Mouse (Mus musculus): ENCODE data around the gene Oxct2a. TPM values are rescaled to one million over a fixed set of nuclear protein-coding genes. Genes with fewer than 3 reads are reported as not detected.
A peak's percentile ranks its signal among the peaks of the same experiment; 100 is the strongest.

The Oxct2a gene
- not detected in 2 replicates for polyA plus RNA-seq (2015; fragmentation: Nextera tagmentation; extraction: Ambion mirVana)

- H3K9me3 ChIP-seq (replicated peaks), result no peaks in the 10 kb centered on the region
- ATAC-seq (replicated peaks; ENCODE audit: low FRiP score), result peak; percentile 41; the same call in 1 of the 2 replicates
- H3K4me2 ChIP-seq, result peak within 1 kb of the TSS; percentile 67
- peaks cover 24% of the 10 kb centered on the region for H3K27me3 ChIP-seq
- H3K9ac ChIP-seq, result no peak within 1 kb of the TSS
- H3K27ac ChIP-seq, result no peak within 1 kb of the TSS
- WGBS, result 16% methylated on average over 12 of the region's 13 CpGs
- H3K4me3 ChIP-seq (replicated peaks), result peak within 1 kb of the TSS; percentile 36
- no peaks in the 10 kb centered on the region for H3K36me3 ChIP-seq
- H3K4me1 ChIP-seq, result peaks cover 8% of the 10 kb centered on the region
These were observed at the start of gene Oxct2a for GRCm38 (mm10) chr4:123323534-123323933. Oxct2a (minus strand) TSS chr4:123323634.

DNA sequence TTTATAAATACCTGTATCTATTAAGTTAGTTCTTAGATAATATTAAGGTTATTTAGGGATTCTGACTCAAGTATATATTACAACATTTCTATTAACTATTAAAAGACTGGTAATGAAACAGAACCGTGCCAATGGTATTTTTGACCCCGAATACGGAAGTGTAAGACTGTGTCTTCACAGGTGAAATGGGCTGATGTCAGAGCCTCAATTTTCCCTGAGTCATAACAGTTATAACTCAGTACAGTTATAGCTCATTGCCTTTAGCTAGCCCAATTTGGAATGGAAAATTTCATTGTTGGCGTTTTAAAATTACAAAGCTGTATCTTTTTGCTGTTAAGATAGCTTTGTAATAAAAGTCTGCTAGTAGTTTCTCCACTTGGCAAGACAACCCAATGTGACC lies 40.1 kb upstream of the Oxct2a start:
- H3K4me1 ChIP-seq, result no peaks in the 10 kb centered on the region
- no peaks in the 10 kb centered on the region for H3K9me3 ChIP-seq (replicated peaks)
- no peak overlapping the region for H3K9ac ChIP-seq
- peaks cover 94% of the 10 kb centered on the region for H3K36me3 ChIP-seq
- H3K27ac ChIP-seq, result no peak overlapping the region
- H3K4me2 ChIP-seq, result no peak overlapping the region
- H3K27me3 ChIP-seq, result no peaks in the 10 kb centered on the region
- no peak overlapping the region for H3K4me3 ChIP-seq (replicated peaks)
- no peak for ATAC-seq (replicated peaks; ENCODE audit: low FRiP score)
- 95% methylated on average over 4 of the region's 4 CpGs for WGBS

- 92% methylated on average over 12 of the region's 12 CpGs for WGBS
- no peaks in the 10 kb centered on the region for H3K9me3 ChIP-seq (replicated peaks)
- no peaks in the 10 kb centered on the region for H3K4me1 ChIP-seq
- H3K4me2 ChIP-seq, result no peak overlapping the region
- no peak overlapping the region for H3K9ac ChIP-seq
- H3K27me3 ChIP-seq, result no peaks in the 10 kb centered on the region
- H3K4me3 ChIP-seq (replicated peaks), result no peak overlapping the region
- H3K36me3 ChIP-seq, result peaks cover 90% of the 10 kb centered on the region
- no peak for ATAC-seq (replicated peaks; ENCODE audit: low FRiP score)
- H3K27ac ChIP-seq, result no peak overlapping the region
These were observed 37.3 kb upstream of the Oxct2a start for GRCm38 (mm10) chr4:123360771-123361170.

DNA sequence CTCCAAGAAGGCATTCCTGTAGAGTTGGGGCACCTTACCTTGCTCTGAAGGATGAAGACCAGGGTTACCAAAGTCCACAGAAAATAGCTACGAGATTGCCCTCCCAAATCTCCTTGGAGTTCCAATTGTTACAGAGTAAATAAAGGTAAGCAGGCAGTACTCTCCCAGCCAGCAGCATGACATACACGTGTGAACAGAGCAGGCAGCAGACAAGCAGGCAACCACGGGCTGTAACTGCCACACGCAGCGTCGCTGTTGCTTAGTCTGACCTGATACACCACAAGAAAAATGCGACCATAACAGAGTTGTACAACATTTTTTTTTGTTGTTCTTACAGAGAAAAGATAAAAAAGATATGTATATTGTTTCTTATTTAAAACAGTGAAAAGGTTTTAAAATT lies 35.2 kb upstream of the Oxct2a start:
- no peak for ATAC-seq (replicated peaks; ENCODE audit: low FRiP score)
- H3K36me3 ChIP-seq, result peaks cover 90% of the 10 kb centered on the region
- H3K9me3 ChIP-seq (replicated peaks), result no peaks in the 10 kb centered on the region
- no peak overlapping the region for H3K27ac ChIP-seq
- H3K27me3 ChIP-seq, result no peaks in the 10 kb centered on the region
- no peak overlapping the region for H3K4me2 ChIP-seq
- no peak overlapping the region for H3K4me3 ChIP-seq (replicated peaks)
- WGBS, result 94% methylated on average over 7 of the region's 7 CpGs
- H3K9ac ChIP-seq, result no peak overlapping the region
- H3K4me1 ChIP-seq, result no peaks in the 10 kb centered on the region

DNA sequence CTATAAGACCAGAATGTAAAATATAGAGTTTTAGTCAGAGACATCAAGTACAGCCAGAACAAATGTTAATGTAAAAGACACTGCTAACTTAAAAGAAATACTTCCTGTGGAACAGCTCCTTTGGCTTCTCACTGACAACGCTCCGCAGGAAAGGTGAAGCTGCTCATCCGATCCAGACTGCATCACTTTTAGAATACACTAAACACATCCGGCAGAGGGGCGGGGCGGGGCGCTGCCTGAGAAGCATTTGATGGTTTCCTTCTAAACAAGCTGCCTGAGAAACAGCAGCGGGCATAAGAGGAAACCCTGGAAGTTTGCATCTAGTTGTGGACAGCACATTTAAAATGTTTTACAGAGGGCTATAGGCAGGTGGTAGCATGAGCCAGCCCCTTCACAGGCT lies 32.5 kb upstream of the Oxct2a start:
- no peaks in the 10 kb centered on the region for H3K4me1 ChIP-seq
- H3K27ac ChIP-seq, result no peak overlapping the region
- no peak for ATAC-seq (replicated peaks; ENCODE audit: low FRiP score)
- 88% methylated on average over 8 of the region's 8 CpGs for WGBS
- H3K36me3 ChIP-seq, result peaks cover 89% of the 10 kb centered on the region
- no peaks in the 10 kb centered on the region for H3K9me3 ChIP-seq (replicated peaks)
- H3K27me3 ChIP-seq, result no peaks in the 10 kb centered on the region
- H3K4me2 ChIP-seq, result no peak overlapping the region
- H3K9ac ChIP-seq, result no peak overlapping the region
- H3K4me3 ChIP-seq (replicated peaks), result no peak overlapping the region

GRCm38 (mm10) chr4:123353271-123353877 lies 29.9 kb upstream of the Oxct2a start:
- Histone ChIP-seq H3K4me3 (replicated peaks) (no peak overlapping the region), H3K36me3 (peaks cover 93% of the 10 kb centered on the region), H3K27me3 (no peaks in the 10 kb centered on the region), H3K4me2 (no peak overlapping the region), H3K27ac (no peak overlapping the region), H3K4me1 (no peaks in the 10 kb centered on the region), H3K9me3 (replicated peaks) (no peaks in the 10 kb centered on the region), H3K9ac (no peak overlapping the region)
- whole genome bisulfite sequencing, result 92% methylated on average over 8 of the region's 10 CpGs
- ATAC-seq (replicated peaks; ENCODE audit: low FRiP score), result no peak

GRCm38 (mm10) chr4:123343471-123343789 lies 20.0 kb upstream of the Oxct2a start:
- Histone ChIP-seq H3K4me2 (peak overlapping the region; percentile 97), H3K4me1 (peaks cover 17% of the 10 kb centered on the region), H3K27me3 (peaks cover 51% of the 10 kb centered on the region), H3K9me3 (replicated peaks) (no peaks in the 10 kb centered on the region), H3K36me3 (peaks cover 4% of the 10 kb centered on the region), H3K27ac (no peak overlapping the region), H3K9ac (peak overlapping the region; percentile 38; the same call in 1 of the 2 replicates), H3K4me3 (replicated peaks) (peak overlapping the region; percentile 57)
- 5% methylated on average over 6 of the region's 6 CpGs for WGBS
- ATAC-seq (replicated peaks; ENCODE audit: low FRiP score), result no peak

GRCm38 (mm10) chr4:123342642-123343470 lies 19.4 kb upstream of the Oxct2a start, which contains the start of gene Bmp8a:
Bmp8a (minus strand) TSS chr4:123343252.
- Histone ChIP-seq H3K9ac (peak within 1 kb of the TSS; percentile 38), H3K36me3 (no peaks in the 10 kb centered on the region; the same call in 1 of the 2 replicates), H3K4me3 (replicated peaks) (peak within 1 kb of the TSS; percentile 57), H3K4me1 (peaks cover 17% of the 10 kb centered on the region), H3K27me3 (peaks cover 51% of the 10 kb centered on the region), H3K27ac (no peak within 1 kb of the TSS), H3K9me3 (replicated peaks) (no peaks in the 10 kb centered on the region), H3K4me2 (peak within 1 kb of the TSS; percentile 97)
- WGBS, result under 1% methylated on average over 65 of the region's 65 CpGs
- peak; percentile 93 for ATAC-seq (replicated peaks; ENCODE audit: low FRiP score)

DNA sequence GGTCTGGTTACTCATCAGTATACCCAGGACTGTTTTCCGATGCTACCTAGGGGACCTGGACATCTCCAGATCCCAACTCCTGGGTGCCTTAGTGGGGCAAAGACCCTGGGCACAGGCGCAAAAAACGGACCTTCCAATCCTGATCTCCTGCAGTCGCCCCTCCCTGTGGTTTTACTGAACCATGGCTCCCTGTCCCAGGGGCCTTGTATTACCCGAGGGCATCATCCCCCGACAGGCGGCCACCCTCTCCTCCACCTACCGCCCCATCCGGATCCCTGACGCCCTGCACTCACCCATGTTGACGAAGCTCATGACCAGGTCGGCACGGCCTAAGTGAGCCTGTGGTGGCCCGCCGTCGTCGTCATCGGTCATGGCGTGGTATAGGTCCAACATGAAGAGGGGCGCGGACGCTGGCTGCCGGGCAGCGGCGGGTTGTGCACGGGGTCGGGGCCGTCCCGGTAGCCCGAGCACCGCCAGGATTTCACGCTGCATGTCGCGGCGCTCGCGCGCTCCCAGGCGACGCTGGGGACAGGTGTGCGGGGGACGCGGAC lies 18.7 kb upstream of the Oxct2a start:
- Histone ChIP-seq H3K27me3 (peaks cover 51% of the 10 kb centered on the region), H3K4me3 (replicated peaks) (peak overlapping the region; percentile 57), H3K9me3 (replicated peaks) (no peaks in the 10 kb centered on the region), H3K36me3 (no peaks in the 10 kb centered on the region), H3K9ac (peak overlapping the region; percentile 38; the same call in 1 of the 2 replicates), H3K4me1 (peaks cover 17% of the 10 kb centered on the region), H3K27ac (no peak overlapping the region), H3K4me2 (peak overlapping the region; percentile 97)
- ATAC-seq (replicated peaks; ENCODE audit: low FRiP score), result peak; percentile 49
- 2% methylated on average over 43 of the region's 43 CpGs for WGBS

DNA sequence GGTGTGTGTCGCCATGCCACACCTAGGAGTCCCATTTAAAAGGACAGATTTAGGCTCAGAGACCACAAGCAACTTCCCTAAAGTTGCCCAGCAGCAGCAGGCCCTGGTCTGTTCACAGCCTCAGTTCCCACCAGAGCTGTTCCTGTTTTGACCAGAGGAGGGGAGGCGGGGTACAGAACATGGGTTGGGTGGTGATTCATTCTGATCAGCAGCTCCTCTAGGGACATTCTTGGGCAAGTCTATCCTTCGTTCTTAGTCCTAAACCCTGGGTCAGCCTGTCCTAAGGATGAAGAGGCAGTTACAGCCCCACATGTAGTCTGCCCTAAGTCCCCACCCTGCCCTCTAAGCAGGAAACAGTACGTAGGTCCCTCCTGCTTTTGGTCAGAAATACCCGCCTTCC lies 16.8 kb upstream of the Oxct2a start:
- Histone ChIP-seq H3K4me1 (peaks cover 17% of the 10 kb centered on the region), H3K9me3 (replicated peaks) (no peaks in the 10 kb centered on the region), H3K4me3 (replicated peaks) (no peak overlapping the region), H3K27ac (no peak overlapping the region), H3K4me2 (no peak overlapping the region), H3K27me3 (peaks cover 53% of the 10 kb centered on the region), H3K36me3 (no peaks in the 10 kb centered on the region), H3K9ac (no peak overlapping the region)
- WGBS, result 68% methylated on average over 5 of the region's 5 CpGs
- ATAC-seq (replicated peaks; ENCODE audit: low FRiP score), result no peak

DNA sequence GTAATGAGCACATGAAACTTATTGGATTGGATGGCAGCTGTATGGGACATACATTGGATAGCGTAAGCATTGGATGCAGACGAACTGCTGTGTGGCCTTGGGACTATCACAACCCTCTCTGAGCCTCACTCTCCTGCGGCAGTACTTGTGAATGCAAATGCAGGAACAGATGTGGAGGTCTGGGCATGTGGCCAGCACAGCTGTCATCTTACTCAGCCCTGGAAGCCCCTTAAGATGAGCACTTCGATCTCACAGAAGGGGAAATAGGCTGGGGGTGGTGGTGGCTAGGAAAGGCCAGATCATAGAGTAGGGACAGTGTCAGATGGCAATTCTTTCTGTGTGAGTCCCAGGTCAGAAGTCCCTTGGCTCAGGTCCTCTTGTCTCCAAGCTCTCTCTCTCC lies 14.3 kb upstream of the Oxct2a start:
- 59% methylated on average over 4 of the region's 4 CpGs for WGBS
- ATAC-seq (replicated peaks; ENCODE audit: low FRiP score), result no peak
- no peak overlapping the region for H3K27ac ChIP-seq
- peaks cover 31% of the 10 kb centered on the region for H3K27me3 ChIP-seq
- no peaks in the 10 kb centered on the region for H3K9me3 ChIP-seq (replicated peaks)
- no peak overlapping the region for H3K4me3 ChIP-seq (replicated peaks)
- H3K36me3 ChIP-seq, result no peaks in the 10 kb centered on the region
- H3K9ac ChIP-seq, result no peak overlapping the region
- H3K4me1 ChIP-seq, result peaks cover 8% of the 10 kb centered on the region
- H3K4me2 ChIP-seq, result no peak overlapping the region
